Mouse (Mus musculus) left cerebral cortex, postnatal 10 days (tissue): ENCODE measurements at regions not wholly inside any gene's neighbourhood (a gene's known extent, or its start where the extent isn't known, plus 50 kb on each side); places are given as distances from the start of the nearest gene placed in this dataset.

ENCODE experiments used
- DNase-seq, 2 experiments: peaks; one replicate each; pipeline ENCODE4 v3.0.0; 2021 to 2022; ENCODE audit warnings: low spot score in 2 of 2, mixed read lengths in 1 of 2; ENCODE audit errors: extremely low spot score in 1 of 2
- intact Hi-C: fragments of 180-260 bp; cut with DNase I; formaldehyde crosslinking; loops from one replicate; pipeline ENCODE4 v1.15.1; 2025

- no peak for DNase-seq
- intact Hi-C loops: no loop called here
Observed at GRCm38 (mm10) chr12:13114341-13114740, 134.7 kb downstream of the Ddx1 start.

DNA sequence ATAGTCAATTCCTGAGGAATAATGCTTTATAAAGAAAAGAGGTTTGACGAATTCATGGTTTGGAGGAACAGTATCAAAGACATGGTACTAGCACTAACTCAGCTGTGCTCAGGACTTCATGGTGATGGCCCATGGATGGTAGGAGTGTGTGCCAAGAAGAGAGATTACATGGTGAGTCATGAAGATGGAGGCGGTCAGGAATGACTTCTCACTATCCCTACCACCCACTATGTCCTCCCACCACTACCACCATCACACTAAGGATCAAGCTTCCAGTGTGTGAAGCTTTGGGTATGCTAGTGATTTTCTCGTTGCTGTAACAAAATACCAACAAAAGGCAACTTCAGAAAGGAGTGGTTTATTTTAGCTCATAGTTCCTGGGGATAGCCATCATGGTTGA is 142.1 kb downstream of the Ddx1 start:
- DNase-seq: no peak
- intact Hi-C loops: no loop called here

DNA sequence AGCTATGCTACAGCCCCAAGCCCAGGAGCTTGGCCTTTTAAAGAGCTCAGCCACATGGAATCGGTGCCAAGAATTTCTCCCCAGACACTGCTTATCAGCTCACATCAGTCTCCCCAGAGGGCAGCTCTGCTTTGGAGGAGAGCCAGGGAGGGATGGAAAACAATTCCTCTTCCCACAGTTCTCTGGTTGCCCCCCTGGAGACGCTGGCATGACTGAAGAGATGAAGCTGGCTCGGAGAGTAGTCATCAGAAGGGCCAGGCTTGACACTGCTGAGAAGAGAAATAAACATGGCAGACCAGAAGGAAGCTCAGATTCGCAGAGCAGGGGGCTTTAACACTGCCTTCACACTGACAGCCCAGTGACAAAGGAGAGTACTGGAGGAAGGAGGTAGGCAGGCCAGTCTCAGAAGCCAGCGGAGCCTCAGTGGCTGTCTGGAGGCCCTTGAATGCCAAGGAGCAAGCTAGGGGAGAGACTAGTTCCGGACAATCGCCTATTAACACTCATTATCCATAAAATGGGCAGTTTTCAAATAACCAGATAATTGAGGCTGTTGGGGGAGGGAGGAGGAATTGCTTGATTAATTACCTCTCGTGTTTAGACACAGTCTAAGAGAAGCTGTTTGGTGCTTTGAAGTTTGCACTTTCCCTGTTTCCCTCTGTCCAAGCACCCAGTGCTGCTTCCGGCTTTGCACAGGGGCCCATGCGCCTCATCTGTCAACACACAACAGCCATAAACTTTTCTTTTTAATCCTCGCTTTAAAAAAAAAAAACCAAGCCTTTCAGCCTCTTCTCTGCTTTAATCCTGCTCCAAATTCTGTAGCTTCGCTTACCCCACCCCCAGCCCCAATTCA is 148.3 kb downstream of the Ddx1 start:
- intact Hi-C loops: no loop called here
- no peak for DNase-seq

DNA sequence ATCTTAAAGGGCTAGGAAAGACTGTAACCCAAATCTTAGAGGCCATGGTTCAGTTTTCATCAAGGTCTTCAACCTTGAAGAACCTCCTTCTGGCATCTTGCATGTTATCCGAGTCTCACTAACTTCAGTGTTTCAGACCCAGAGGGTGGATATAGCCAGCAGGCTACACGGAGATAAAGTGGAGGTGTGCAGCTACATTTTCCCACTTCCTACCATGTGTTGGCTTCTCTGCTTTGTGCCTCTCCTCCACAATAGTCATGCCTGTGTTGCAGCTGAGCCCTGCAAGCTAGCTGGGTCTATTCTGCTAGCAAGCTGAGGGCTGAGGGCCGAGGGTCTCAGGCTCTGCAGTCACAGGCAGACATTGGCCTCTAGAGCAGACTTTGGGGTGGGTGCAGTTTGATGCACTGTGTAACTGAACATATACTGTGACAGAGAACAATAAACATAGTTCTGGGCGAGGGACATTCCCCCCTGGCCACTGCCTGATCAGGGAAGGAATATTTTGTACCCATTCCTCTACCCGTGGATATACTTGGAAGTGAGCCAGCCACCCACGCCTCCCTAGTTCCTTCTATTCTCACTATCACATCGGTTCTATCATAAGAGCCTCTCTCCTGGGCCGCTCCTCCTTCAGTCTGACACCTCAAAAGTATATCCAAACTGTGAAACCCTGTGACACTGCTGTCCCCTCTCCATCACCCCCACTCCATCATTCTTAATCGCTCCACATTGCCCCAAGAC is 152.6 kb upstream of the Mycn start:
- DNase-seq: no peak
- intact Hi-C loops: no loop called here

- no peak for DNase-seq
- intact Hi-C loops: no loop called here
Observed at GRCm38 (mm10) chr12:13085951-13086350, 144.2 kb upstream of the Mycn start.

DNA sequence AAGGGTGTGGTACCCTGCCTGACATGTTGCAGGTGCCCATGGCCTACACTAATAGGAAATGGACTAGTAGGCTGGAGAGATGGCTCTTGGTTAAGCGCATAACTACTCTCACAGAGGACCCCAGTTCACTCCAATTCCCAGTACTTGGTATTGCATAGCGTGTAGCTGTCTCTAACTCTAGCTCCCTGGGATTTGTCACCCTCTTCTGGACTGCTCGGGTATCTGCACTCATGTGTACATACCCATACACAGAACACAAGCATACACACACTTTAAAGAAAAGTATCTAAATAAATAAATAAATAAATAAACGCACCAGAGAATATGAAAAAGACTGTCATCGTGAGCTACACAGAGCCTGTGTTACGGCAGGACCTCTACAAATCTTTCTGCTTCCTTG is 143.8 kb upstream of the Mycn start:
- intact Hi-C loops: no loop called here
- DNase-seq: no peak

- intact Hi-C loops: no loop called here
- DNase-seq: peak; percentile 53 to 76
Observed at GRCm38 (mm10) chr12:13083337-13084054, 141.8 kb upstream of the Mycn start.

- no peak for DNase-seq
- intact Hi-C loops: no loop called here
Observed at GRCm38 (mm10) chr12:13080791-13081190, 139.1 kb upstream of the Mycn start.

DNA sequence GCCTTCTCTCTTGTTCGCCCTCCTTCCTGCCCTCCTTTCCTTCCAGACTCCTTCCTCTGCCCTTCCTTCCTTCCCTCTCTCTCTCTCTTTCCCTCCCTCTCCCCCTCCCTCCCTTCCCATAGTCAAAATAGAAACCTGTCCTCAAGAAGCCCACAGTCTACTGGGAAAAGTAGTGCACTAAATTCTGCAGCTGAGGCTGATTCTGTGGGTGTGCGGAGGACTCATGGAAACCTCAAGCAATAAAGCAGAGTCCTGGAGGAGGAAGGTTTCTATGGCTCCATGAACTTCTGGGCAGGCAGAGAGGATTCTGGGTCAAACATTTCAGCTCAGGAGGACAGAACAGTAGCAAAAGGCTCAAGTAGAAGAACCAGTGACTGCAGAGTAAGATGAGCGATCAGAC is 138.1 kb upstream of the Mycn start:
- intact Hi-C loops: no loop called here
- DNase-seq: no peak

- intact Hi-C loops: no loop called here
- DNase-seq: no peak
Observed at GRCm38 (mm10) chr12:13077689-13078088, 136.0 kb upstream of the Mycn start.

DNA sequence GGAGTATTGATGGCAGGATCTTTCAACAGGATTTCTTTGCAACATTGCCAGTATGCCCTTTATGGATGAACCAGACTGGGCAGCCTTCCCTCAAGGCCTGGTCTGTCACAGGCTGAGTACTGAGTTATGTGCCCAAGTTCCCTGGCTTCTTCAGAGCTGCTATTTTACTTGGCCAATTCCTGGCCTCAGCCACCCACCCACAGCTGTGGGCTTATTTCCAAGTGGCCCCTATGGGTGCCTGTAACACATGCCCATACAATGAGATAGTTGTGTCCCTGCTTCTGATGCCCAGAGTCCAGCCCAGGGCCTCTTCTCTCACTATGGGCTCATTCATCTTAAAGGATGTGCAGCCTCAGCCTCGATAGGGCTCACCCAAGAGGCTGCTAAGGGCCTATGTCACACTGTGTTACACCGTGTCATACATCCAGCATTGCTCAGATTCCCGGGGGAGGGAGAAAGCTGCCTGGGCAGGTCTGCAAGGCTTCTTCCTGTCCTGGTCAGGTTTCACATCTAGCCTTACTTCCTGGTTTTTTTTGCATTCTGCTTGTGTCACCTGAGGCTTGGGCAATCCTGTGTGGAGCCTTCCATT is 135.1 kb upstream of the Mycn start:
- DNase-seq: no peak
- intact Hi-C loops: no loop called here

DNA sequence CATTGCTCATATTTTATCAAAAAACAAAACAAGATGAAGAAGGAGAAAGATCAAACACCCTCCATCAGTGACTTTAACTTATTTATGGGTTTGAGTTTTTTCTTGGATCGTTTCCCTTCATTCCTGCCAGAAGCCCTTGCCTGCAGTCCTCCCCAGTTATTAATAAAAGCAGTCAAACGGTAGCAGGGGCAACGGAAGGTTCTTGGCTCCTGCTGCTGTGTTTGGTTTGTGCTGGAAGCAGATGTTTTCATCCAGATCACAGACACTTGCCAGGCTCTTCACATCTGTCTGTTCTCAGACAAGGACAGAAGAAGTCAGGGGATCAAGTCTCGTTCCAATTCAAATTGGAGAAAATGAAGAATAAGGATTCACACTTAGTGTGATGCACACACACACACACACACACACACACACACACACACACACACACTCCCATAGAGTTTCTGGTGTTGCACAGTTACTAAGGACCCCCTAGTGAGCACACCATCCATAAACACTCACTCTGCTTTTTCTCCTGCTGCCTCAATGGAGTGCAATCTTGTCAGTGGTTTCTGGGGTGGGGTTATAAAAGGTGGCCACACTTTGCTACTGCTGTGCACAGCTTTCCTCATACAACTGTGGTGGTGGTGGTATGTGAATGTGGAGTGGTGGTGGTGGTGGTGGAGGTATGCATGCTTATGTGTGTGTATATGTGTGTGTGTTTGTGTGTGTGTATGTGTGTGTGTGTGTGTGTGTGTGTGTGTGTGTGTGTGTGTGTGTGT is 131.6 kb upstream of the Mycn start:
- no peak for DNase-seq
- intact Hi-C loops: no loop called here

GRCm38 (mm10) chr12:13067295-13067694 is 125.6 kb upstream of the Mycn start:
- intact Hi-C loops: no loop called here
- DNase-seq: no peak

DNA sequence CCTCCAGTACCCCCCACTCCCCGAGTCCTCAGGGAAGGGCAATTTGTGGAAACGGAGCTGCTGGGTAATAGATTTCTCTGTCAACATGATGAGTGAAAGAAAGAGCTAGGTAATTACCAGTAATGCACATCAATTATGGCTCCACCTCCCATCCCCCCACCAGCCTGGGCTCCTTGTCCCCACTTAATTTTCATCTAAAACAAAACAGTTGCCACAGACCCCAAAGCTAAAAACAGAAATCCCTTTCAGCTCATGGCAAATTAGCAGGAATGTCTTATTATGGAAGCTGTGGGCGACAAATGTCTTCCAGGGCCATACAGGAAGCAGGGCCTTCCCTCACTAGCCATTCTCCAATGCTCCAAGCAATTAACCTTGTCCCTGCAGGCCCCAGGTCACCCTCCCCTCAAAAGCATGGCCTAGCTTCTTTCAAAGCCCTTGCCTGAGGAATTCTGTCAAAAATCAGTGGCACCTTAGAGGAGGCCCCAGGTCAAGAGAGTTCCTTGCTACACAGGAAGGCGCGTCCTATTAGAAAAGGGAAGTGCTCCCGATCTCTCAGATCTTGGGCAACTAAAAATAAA is 125.0 kb upstream of the Mycn start:
- intact Hi-C loops: no loop called here
- DNase-seq: no peak

DNA sequence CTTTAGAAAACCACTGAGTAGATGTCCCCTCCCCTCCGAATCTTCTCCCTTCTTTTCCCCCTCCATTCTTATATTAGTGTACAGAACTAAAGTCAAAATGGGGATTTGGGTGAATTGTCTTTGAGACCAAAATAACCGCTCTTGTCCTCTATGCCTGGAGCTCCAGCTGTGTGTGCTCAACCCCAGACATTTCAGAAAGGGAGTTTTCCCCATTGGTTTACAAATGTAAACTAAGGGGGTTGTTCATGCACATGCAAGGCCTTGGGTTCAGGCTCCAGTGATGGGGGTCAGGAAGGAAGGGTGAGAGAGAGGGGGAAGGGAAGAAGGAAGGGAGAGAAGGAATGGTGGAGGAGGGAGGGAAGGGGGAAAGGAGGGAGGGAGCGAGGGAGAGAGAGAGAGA is 117.8 kb upstream of the Mycn start:
- no peak for DNase-seq
- intact Hi-C loops: no loop called here

DNA sequence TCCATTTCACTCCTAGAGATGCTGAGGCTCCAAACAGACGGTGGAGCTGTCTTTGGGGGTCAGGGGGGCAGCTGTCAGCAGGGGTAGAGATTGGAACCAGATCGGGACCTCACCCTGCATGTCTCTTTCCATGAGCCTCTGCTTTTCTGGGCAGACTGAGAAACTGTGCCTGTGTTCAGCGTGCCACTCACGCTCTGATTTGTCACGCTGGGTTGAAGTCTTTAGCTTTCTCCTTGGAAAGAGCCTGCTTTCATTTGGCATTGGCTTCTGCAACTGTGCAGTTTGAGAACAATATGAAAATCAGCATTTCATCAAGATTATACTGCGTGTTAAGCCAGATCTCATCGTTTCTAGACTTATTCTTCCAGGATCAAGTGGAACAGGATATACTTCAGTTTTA is 114.5 kb upstream of the Mycn start:
- intact Hi-C loops: no loop called here
- DNase-seq: peak in 1 of 2 experiments; percentile 27

- DNase-seq: no peak
- intact Hi-C loops: no loop called here
Observed at GRCm38 (mm10) chr12:13054611-13055010, 112.9 kb upstream of the Mycn start.

- intact Hi-C loops: no loop called here
- DNase-seq: no peak
Observed at GRCm38 (mm10) chr12:13053746-13054145, 112.0 kb upstream of the Mycn start.
